Mouse (Mus musculus): ENCODE data around the gene Anxa7. TPM values are rescaled to one million over a fixed set of nuclear protein-coding genes. Genes with fewer than 3 reads are reported as not detected.

The Anxa7 gene
- polyA plus RNA-seq (2015; fragmentation: Nextera tagmentation; extraction: Ambion mirVana), result 52.9 and 56.9 TPM in 2 replicates

GRCm38 (mm10) chr14:20479291-20480194 lies at the start of gene Anxa7:
Gene Anxa7, minus strand, starts transcription at chr14:20480133.
- Histone ChIP-seq H3K9ac (replicated peaks; ENCODE audit: low read depth) (peak within 1 kb of the TSS; percentile 76), H3K4me1 (ENCODE audit: insufficient read depth, low read depth, low read length) (0 out of 2 replicates have a peak, but pooled peaks cover 3% of the 10 kb centered on the region), H3K27me3 (replicated peaks; ENCODE audit: insufficient read depth, low read length) (no peaks in the 10 kb centered on the region), H3K4me3 (ENCODE audit: low read depth, low read length) (peak within 1 kb of the TSS; percentile 84), H3K36me3 (ENCODE audit: insufficient read depth, low read length) (no peaks in the 10 kb centered on the region), H3K9me3 (ENCODE audit: low read length) (no peaks in the 10 kb centered on the region), H3K27ac (ENCODE audit: low read length) (peak within 1 kb of the TSS; percentile 93), H3K4me2 (replicated peaks; ENCODE audit: low read depth, low read length) (peak within 1 kb of the TSS; percentile 82)
- ATAC-seq (peak; percentile 91), DNase-seq (ENCODE audit: low spot score) (peak; percentile 93)
- WGBS, result under 1% methylated on average over 48 of the region's 48 CpGs
- TF ChIP-seq CTCF (IDR thresholded peaks at IDR 0.05), result peak; percentile 50
- TF ChIP-seq EP300 (IDR thresholded peaks at IDR 0.05), result no peak

GRCm38 (mm10) chr14:20529643-20530042 lies 49.7 kb upstream of the Anxa7 start:
- DNase-seq (ENCODE audit: low spot score), result no peak
- WGBS, result 85% methylated on average over 4 of the region's 4 CpGs
- H3K9me3 ChIP-seq (ENCODE audit: low read length), result no peaks in the 10 kb centered on the region
- H3K27me3 ChIP-seq (replicated peaks; ENCODE audit: insufficient read depth, low read length), result no peaks in the 10 kb centered on the region
- no peak overlapping the region for H3K4me3 ChIP-seq (ENCODE audit: low read depth, low read length)
- ATAC-seq, result no peak
- H3K9ac ChIP-seq (replicated peaks; ENCODE audit: low read depth), result no peak overlapping the region
- TF ChIP-seq CTCF (IDR thresholded peaks at IDR 0.05) (no peak), EP300 (IDR thresholded peaks at IDR 0.05) (no peak)
- no peak overlapping the region for H3K27ac ChIP-seq (ENCODE audit: low read length)
- no peak overlapping the region for H3K4me2 ChIP-seq (replicated peaks; ENCODE audit: low read depth, low read length)
- no peaks in the 10 kb centered on the region for H3K36me3 ChIP-seq (ENCODE audit: insufficient read depth, low read length)
- H3K4me1 ChIP-seq (ENCODE audit: insufficient read depth, low read depth, low read length), result no peaks in the 10 kb centered on the region

DNA sequence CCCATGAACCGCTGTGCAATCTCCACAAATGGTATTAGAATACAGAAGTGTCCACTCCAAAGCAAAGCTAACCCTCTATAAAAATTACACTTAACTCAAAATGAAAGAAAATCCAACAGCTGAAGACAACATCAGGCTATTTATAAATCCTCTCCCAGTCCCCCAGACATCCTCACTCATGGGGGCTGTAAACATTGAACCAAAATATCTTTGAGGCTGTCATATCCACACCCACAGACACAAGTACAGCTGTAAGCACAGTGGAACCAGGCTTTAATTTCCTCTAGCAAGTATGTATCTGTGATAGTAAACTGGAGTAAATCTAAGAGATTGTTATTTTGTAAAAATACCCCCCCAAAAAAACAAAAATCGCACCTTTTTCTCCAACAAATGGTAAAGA lies 40.2 kb upstream of the Anxa7 start:
- Histone ChIP-seq H3K4me2 (replicated peaks; ENCODE audit: low read depth, low read length) (no peak overlapping the region), H3K27ac (ENCODE audit: low read length) (no peak overlapping the region), H3K9ac (replicated peaks; ENCODE audit: low read depth) (no peak overlapping the region), H3K4me3 (ENCODE audit: low read depth, low read length) (no peak overlapping the region), H3K9me3 (ENCODE audit: low read length) (no peaks in the 10 kb centered on the region), H3K36me3 (ENCODE audit: insufficient read depth, low read length) (no peaks in the 10 kb centered on the region), H3K4me1 (ENCODE audit: insufficient read depth, low read depth, low read length) (no peaks in the 10 kb centered on the region), H3K27me3 (replicated peaks; ENCODE audit: insufficient read depth, low read length) (no peaks in the 10 kb centered on the region)
- 99% methylated on average over 2 of the region's 2 CpGs for WGBS
- no peak for DNase-seq (ENCODE audit: low spot score)
- no peak for TF ChIP-seq EP300 (IDR thresholded peaks at IDR 0.05)
- TF ChIP-seq CTCF (IDR thresholded peaks at IDR 0.05), result no peak
- no peak for ATAC-seq

- ATAC-seq, result no peak
- Histone ChIP-seq H3K36me3 (ENCODE audit: insufficient read depth, low read length) (0 out of 2 replicates have a peak, but pooled peaks cover 5% of the 10 kb centered on the region), H3K27ac (ENCODE audit: low read length) (no peak overlapping the region), H3K4me2 (replicated peaks; ENCODE audit: low read depth, low read length) (no peak overlapping the region), H3K9ac (replicated peaks; ENCODE audit: low read depth) (no peak overlapping the region), H3K9me3 (ENCODE audit: low read length) (no peaks in the 10 kb centered on the region), H3K27me3 (replicated peaks; ENCODE audit: insufficient read depth, low read length) (no peaks in the 10 kb centered on the region), H3K4me1 (ENCODE audit: insufficient read depth, low read depth, low read length) (no peaks in the 10 kb centered on the region), H3K4me3 (ENCODE audit: low read depth, low read length) (no peak overlapping the region)
- WGBS, result 72% methylated on average over 2 of the region's 2 CpGs
- TF ChIP-seq EP300 (IDR thresholded peaks at IDR 0.05) (no peak), CTCF (IDR thresholded peaks at IDR 0.05) (no peak)
- DNase-seq (ENCODE audit: low spot score), result no peak
Observed at GRCm38 (mm10) chr14:20508424-20508823, 28.5 kb upstream of the Anxa7 start.

DNA sequence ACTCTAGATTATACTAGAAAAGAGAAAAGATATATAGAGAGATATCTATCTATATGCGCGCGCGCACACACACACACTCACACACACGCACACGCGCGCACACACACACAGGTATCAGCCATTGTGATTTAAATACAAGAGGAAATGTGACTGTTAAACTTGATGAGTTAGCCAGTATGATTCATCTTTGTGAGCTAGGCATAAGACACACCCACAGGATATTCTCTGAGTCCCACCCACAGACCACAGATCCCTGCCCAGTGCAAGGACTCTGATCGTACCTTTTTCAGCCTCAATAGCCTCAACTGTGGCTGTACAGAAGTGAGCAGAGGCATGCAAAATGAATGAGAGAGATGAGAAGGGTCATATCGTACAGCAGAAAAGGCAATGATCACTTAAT lies 23.0 kb upstream of the Anxa7 start:
- no peak overlapping the region for H3K4me3 ChIP-seq (ENCODE audit: low read depth, low read length)
- WGBS, result 90% methylated on average over 10 of the region's 10 CpGs
- DNase-seq (ENCODE audit: low spot score) (peak; percentile 34), ATAC-seq (peak; percentile 49; the same call in 1 of the 2 replicates)
- H3K27ac ChIP-seq (ENCODE audit: low read length), result no peak overlapping the region
- TF ChIP-seq EP300 (IDR thresholded peaks at IDR 0.05) (no peak), CTCF (IDR thresholded peaks at IDR 0.05) (no peak)
- no peaks in the 10 kb centered on the region for H3K4me1 ChIP-seq (ENCODE audit: insufficient read depth, low read depth, low read length)
- no peaks in the 10 kb centered on the region for H3K9me3 ChIP-seq (ENCODE audit: low read length)
- H3K27me3 ChIP-seq (replicated peaks; ENCODE audit: insufficient read depth, low read length), result no peaks in the 10 kb centered on the region
- no peak overlapping the region for H3K9ac ChIP-seq (replicated peaks; ENCODE audit: low read depth)
- no peak overlapping the region for H3K4me2 ChIP-seq (replicated peaks; ENCODE audit: low read depth, low read length)
- H3K36me3 ChIP-seq (ENCODE audit: insufficient read depth, low read length), result no peaks in the 10 kb centered on the region

GRCm38 (mm10) chr14:20499982-20500381 lies 20.0 kb upstream of the Anxa7 start:
- no peak for TF ChIP-seq CTCF (IDR thresholded peaks at IDR 0.05)
- TF ChIP-seq EP300 (IDR thresholded peaks at IDR 0.05), result no peak
- H3K4me1 ChIP-seq (ENCODE audit: insufficient read depth, low read depth, low read length), result no peaks in the 10 kb centered on the region
- no peak for DNase-seq (ENCODE audit: low spot score)
- H3K9me3 ChIP-seq (ENCODE audit: low read length), result no peaks in the 10 kb centered on the region
- H3K27me3 ChIP-seq (replicated peaks; ENCODE audit: insufficient read depth, low read length), result no peaks in the 10 kb centered on the region
- peaks cover 8% of the 10 kb centered on the region for H3K36me3 ChIP-seq (ENCODE audit: insufficient read depth, low read length)
- H3K27ac ChIP-seq (ENCODE audit: low read length), result no peak overlapping the region
- no peak overlapping the region for H3K4me2 ChIP-seq (replicated peaks; ENCODE audit: low read depth, low read length)
- H3K9ac ChIP-seq (replicated peaks; ENCODE audit: low read depth), result no peak overlapping the region
- H3K4me3 ChIP-seq (ENCODE audit: low read depth, low read length), result no peak overlapping the region
- ATAC-seq, result no peak
- WGBS, result 87% methylated on average over 3 of the region's 3 CpGs

Measured in lung, postnatal 0 days (tissue).